Mouse (Mus musculus) megakaryocyte, adult 5-6 weeks (primary cell): ENCODE measurements around the gene Mitf. TPM values are rescaled to one million over a fixed set of nuclear protein-coding genes. Genes with fewer than 3 reads are reported as not detected.

Experiments
- ATAC-seq: 2 replicates; pipeline ENCODE4 v1.8.0; 2016; ENCODE audit warnings: mild to moderate bottlenecking, inconsistent platforms; ENCODE audit not compliant: poor library complexity, severe bottlenecking
- total RNA-seq, 2 experiments: library from RNA; stranded (forward) in 1 of 2; stranded (reverse) in 1 of 2; fragments of 153-499, 151-499 nt in 1 of 2; fragments of 221-1000, 200-1000 nt in 1 of 2; gene quantifications; 2 replicates each; pipeline versions ENCODE4 v1.2.3 to v1.2.4; 2015 to 2017

The Mitf gene
- total RNA-seq, 2 experiments from 2014 or later, result 8.8 to 11.1 TPM

- no peak for ATAC-seq
Measured at GRCm38 (mm10) chr6:97937139-97937538, 130.3 kb downstream of the Mitf start.

- ATAC-seq, result no peak
Measured at GRCm38 (mm10) chr6:97937897-97938614, 131.2 kb downstream of the Mitf start.

GRCm38 (mm10) chr6:97940916-97941315 lies 134.1 kb downstream of the Mitf start:
- no peak for ATAC-seq

GRCm38 (mm10) chr6:97950033-97950881 lies 143.4 kb downstream of the Mitf start:
- ATAC-seq, result no peak

GRCm38 (mm10) chr6:97950882-97951245 lies 144.0 kb downstream of the Mitf start:
- no peak for ATAC-seq

- no peak for ATAC-seq
Measured at GRCm38 (mm10) chr6:97951711-97952110, 144.9 kb downstream of the Mitf start.

- ATAC-seq, result no peak
Measured at GRCm38 (mm10) chr6:97952845-97953244, 146.0 kb downstream of the Mitf start.

- no peak for ATAC-seq
Measured at GRCm38 (mm10) chr6:97956121-97956520, 149.3 kb downstream of the Mitf start.

GRCm38 (mm10) chr6:97956636-97957035 lies 149.8 kb downstream of the Mitf start:
- no peak for ATAC-seq

- no peak for ATAC-seq
Measured at GRCm38 (mm10) chr6:97958276-97958675, 151.4 kb downstream of the Mitf start.

- no peak for ATAC-seq
Measured at GRCm38 (mm10) chr6:97961776-97962175, 154.9 kb downstream of the Mitf start.

- no peak for ATAC-seq
Measured at GRCm38 (mm10) chr6:97962311-97962710, 155.5 kb downstream of the Mitf start.

- no peak for ATAC-seq
Measured at GRCm38 (mm10) chr6:97964750-97965149, 157.9 kb downstream of the Mitf start.

- ATAC-seq, result no peak
Measured at GRCm38 (mm10) chr6:97981668-97982067, 174.8 kb downstream of the Mitf start.

GRCm38 (mm10) chr6:97985658-97986057 lies 178.8 kb downstream of the Mitf start:
- ATAC-seq, result no peak

GRCm38 (mm10) chr6:97986417-97986816 lies 179.6 kb downstream of the Mitf start:
- no peak for ATAC-seq

- no peak for ATAC-seq
Measured at GRCm38 (mm10) chr6:97993507-97993906, 186.7 kb downstream of the Mitf start.

GRCm38 (mm10) chr6:97995606-97996307 lies 188.9 kb downstream of the Mitf start:
- ATAC-seq, result peak; percentile 95

- no peak for ATAC-seq
Measured at GRCm38 (mm10) chr6:98001551-98001950, 194.7 kb downstream of the Mitf start.

GRCm38 (mm10) chr6:98003114-98003513 lies 196.3 kb downstream of the Mitf start:
- peak; percentile 43; the same call in 1 of the 2 replicates for ATAC-seq

- ATAC-seq, result peak; percentile 78
Measured at GRCm38 (mm10) chr6:98005566-98005965, 198.7 kb downstream of the Mitf start.
